Mouse (Mus musculus) embryo, embryonic 11.5 days (tissue): ENCODE measurements around the gene Glis3.

Experiments
- DNase-seq: peaks from one replicate; pipeline ENCODE4 v3.0.0-alpha.2; 2012; ENCODE audit warnings: low read depth, low spot score

The Glis3 gene

GRCm38 (mm10) chr19:28656882-28657281 lies 23.0 kb downstream of the Glis3 start:
- DNase-seq, result no peak

GRCm38 (mm10) chr19:28655166-28655565 lies 24.7 kb downstream of the Glis3 start:
- DNase-seq, result no peak

GRCm38 (mm10) chr19:28650836-28651235 lies 29.0 kb downstream of the Glis3 start:
- DNase-seq, result no peak

GRCm38 (mm10) chr19:28649489-28649888 lies 30.4 kb downstream of the Glis3 start:
- no peak for DNase-seq

- no peak for DNase-seq
These were observed 31.0 kb downstream of the Glis3 start for GRCm38 (mm10) chr19:28648881-28649280.

GRCm38 (mm10) chr19:28647424-28647823 lies 32.5 kb downstream of the Glis3 start:
- no peak for DNase-seq

- DNase-seq, result no peak
These were observed 33.6 kb downstream of the Glis3 start for GRCm38 (mm10) chr19:28646286-28646685.

GRCm38 (mm10) chr19:28640861-28641381 lies 39.0 kb downstream of the Glis3 start:
- DNase-seq, result no peak

- DNase-seq, result no peak
These were observed 43.8 kb downstream of the Glis3 start for GRCm38 (mm10) chr19:28635991-28636553.

- no peak for DNase-seq
These were observed 44.9 kb downstream of the Glis3 start for GRCm38 (mm10) chr19:28634986-28635385.

GRCm38 (mm10) chr19:28628416-28628815 lies 51.5 kb downstream of the Glis3 start:
- no peak for DNase-seq

- no peak for DNase-seq
These were observed 53.7 kb downstream of the Glis3 start for GRCm38 (mm10) chr19:28626189-28626588.

- no peak for DNase-seq
These were observed 55.3 kb downstream of the Glis3 start for GRCm38 (mm10) chr19:28624571-28624970.

GRCm38 (mm10) chr19:28623726-28624125 lies 56.2 kb downstream of the Glis3 start:
- DNase-seq, result no peak

- no peak for DNase-seq
These were observed 58.0 kb downstream of the Glis3 start for GRCm38 (mm10) chr19:28621608-28622505.

GRCm38 (mm10) chr19:28617736-28618135 lies 62.1 kb downstream of the Glis3 start:
- no peak for DNase-seq

- no peak for DNase-seq
These were observed 62.7 kb downstream of the Glis3 start for GRCm38 (mm10) chr19:28617191-28617590.

GRCm38 (mm10) chr19:28616487-28616886 lies 63.4 kb downstream of the Glis3 start:
- no peak for DNase-seq

- no peak for DNase-seq
These were observed 67.6 kb downstream of the Glis3 start for GRCm38 (mm10) chr19:28612249-28612648.

- no peak for DNase-seq
These were observed 71.1 kb downstream of the Glis3 start for GRCm38 (mm10) chr19:28608747-28609146.

GRCm38 (mm10) chr19:28608277-28608676 lies 71.6 kb downstream of the Glis3 start:
- DNase-seq, result no peak

GRCm38 (mm10) chr19:28600866-28601265 lies 79.0 kb downstream of the Glis3 start:
- DNase-seq, result no peak

GRCm38 (mm10) chr19:28594215-28594614 lies 85.7 kb downstream of the Glis3 start:
- no peak for DNase-seq
